10 mouse cellular contexts compared by ENCODE assay signal in the genomic region with DNA sequence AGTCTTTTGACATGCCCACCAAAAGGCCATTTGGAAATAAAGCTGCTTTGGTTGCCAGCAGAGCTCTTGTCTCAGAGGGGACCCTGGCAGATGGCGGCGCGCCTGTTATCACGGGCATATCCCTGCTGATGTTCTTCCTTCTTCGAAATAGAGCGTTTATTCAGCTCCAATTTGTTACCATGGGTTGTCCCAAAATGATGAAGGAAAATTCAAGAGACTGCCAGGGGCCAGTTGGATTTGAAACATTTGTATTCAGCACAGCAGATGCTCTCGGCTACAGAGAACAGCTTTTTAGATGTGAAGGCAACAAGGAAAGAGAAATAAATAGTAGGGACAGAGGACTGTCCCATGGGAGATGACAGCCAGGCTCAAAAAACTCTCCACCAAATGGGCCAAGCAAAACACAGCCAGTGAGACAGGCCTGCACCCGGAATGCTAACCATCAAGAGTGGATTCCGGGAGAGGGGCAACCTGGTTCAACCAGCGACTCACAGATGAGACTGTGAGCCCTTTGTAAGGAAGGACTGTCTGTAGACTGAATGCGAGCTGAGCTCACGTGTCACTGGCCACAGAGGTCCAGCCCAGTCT. TPM values are rescaled to one million over a fixed set of nuclear protein-coding genes. Genes with fewer than 3 reads are reported as not detected.
DNase-seq lines count a peak whose midpoint lies in the region; ATAC-seq and TF ChIP-seq lines count a peak whose summit lies in the region.
"Had no signal": no experiment of that assay in that cellular context is flagged by ENCODE, and none has a peak within 500 bp of the region (broad histone marks: within the 10 kb centered on the region; RNA-seq: fewer than 3 reads in every experiment).

No protein-coding gene starts in this region.

- no peak for TF ChIP-seq POLR2A in brain, embryonic 14.5 days (IDR thresholded peaks at IDR 0.05; ENCODE audit: borderline replicate concordance, extremely low read depth, insufficient read depth, insufficient read length, poor library complexity, severe bottlenecking)

- no peak overlapping the region for H3K4me3 ChIP-seq in forebrain, postnatal 0 days (ENCODE audit: low read depth, low read length)
- H3K4me3 ChIP-seq in forebrain, embryonic 10.5 days, result no peak overlapping the region
- no peak overlapping the region for H3K4me3 ChIP-seq in left cerebral cortex, adult 2 months

- no peak for TF ChIP-seq CTCF in forebrain, postnatal 0 days (IDR thresholded peaks at IDR 0.05; ENCODE audit: low read depth)
- TF ChIP-seq CTCF in brain, embryonic 14.5 days (IDR thresholded peaks at IDR 0.05; ENCODE audit: borderline replicate concordance, extremely low read depth, insufficient read depth, insufficient read length), result no peak
- no peak for TF ChIP-seq CTCF in left cerebral cortex, adult 2 months (IDR thresholded peaks at IDR 0.05)

- WGBS in forebrain, postnatal 0 days, result 55% methylated on average over 12 of the region's 12 CpGs
- WGBS in forebrain, embryonic 10.5 days, result 88% methylated on average over 12 of the region's 12 CpGs

- intact Hi-C loops in heart, postnatal 10 days (cut with DNase I), result no loop called here
- intact Hi-C loops in left cerebral cortex, adult 2 months (cut with DNase I), result no loop called here

- H3K9me3 ChIP-seq in forebrain, postnatal 0 days (ENCODE audit: low read length), result no peaks in the 10 kb centered on the region
- H3K9me3 ChIP-seq in forebrain, embryonic 10.5 days, result no peaks in the 10 kb centered on the region

- no peak overlapping the region for H3K4me2 ChIP-seq in forebrain, postnatal 0 days (ENCODE audit: low read depth)
- H3K4me2 ChIP-seq: lung, embryonic 14.5 days had no signal

- no peak overlapping the region for H3K9ac ChIP-seq in forebrain, postnatal 0 days
- H3K9ac ChIP-seq: lung, embryonic 14.5 days had no signal

- ATAC-seq in forebrain, postnatal 0 days, result peak; percentile 69

- H3K27me3 ChIP-seq in forebrain, postnatal 0 days (ENCODE audit: insufficient read depth, low read length), result no peaks in the 10 kb centered on the region
- H3K27me3 ChIP-seq in forebrain, embryonic 10.5 days (ENCODE audit: poor library complexity, severe bottlenecking), result no peaks in the 10 kb centered on the region

- H3K27ac ChIP-seq in forebrain, postnatal 0 days (ENCODE audit: low read depth, low read length), result peak overlapping the region; percentile 21; the same call in 1 of the 2 replicates
- H3K27ac ChIP-seq in forebrain, embryonic 10.5 days, result no peak overlapping the region
- peak overlapping the region; percentile 64 for H3K27ac ChIP-seq in left cerebral cortex, adult 2 months

- H3K36me3 ChIP-seq in forebrain, postnatal 0 days (ENCODE audit: insufficient read depth), result no peaks in the 10 kb centered on the region
- H3K36me3 ChIP-seq in forebrain, embryonic 10.5 days (replicated peaks), result no peaks in the 10 kb centered on the region

- peak; percentile 53 for DNase-seq in forebrain, postnatal 0 days
- no peak for DNase-seq in forebrain, embryonic 10.5 days (ENCODE audit: extremely low spot score, low spot score)
- DNase-seq in brain, embryonic 14.5 days (ENCODE audit: low read depth), result peak; percentile 70
- DNase-seq in heart, postnatal 10 days, result peak; percentile 30 to 37
- DNase-seq in left cerebral cortex, adult 2 months (ENCODE audit: extremely low spot score in 1 of 2, low spot score in 2 of 2), result peak in 1 of 2 experiments; percentile 21
- no peak for DNase-seq in spleen, adult 12 weeks (ENCODE audit: low spot score)
- no peak for DNase-seq in urinary bladder, postnatal 25 days (ENCODE audit: low spot score)
- no peak for DNase-seq in adrenal gland, postnatal 14 days
- DNase-seq: lung, embryonic 14.5 days had no signal

- no peaks in the 10 kb centered on the region; the same call in 1 of the 2 replicates for H3K4me1 ChIP-seq in forebrain, postnatal 0 days (ENCODE audit: insufficient read depth)
- 0 out of 2 replicates have a peak, but pooled peaks cover 4% of the 10 kb centered on the region for H3K4me1 ChIP-seq in forebrain, embryonic 10.5 days

RNA-seq across cellular contexts. Expression of a gene that starts 12.0 kb away (rescaled TPM):
- not detected in 2 replicates for total RNA-seq in forebrain, postnatal 0 days (2014; rRNA removed)
- 0.09 and 0.12 TPM in 2 replicates for polyA plus RNA-seq in forebrain, postnatal 0 days (2015; fragmentation: Nextera tagmentation; extraction: Ambion mirVana)
- 0.34 and 0.61 TPM in 2 replicates for polyA plus RNA-seq in forebrain, embryonic 10.5 days (2016; fragmentation: Nextera tagmentation; extraction: Ambion mirVana)
- polyA plus RNA-seq in brain, embryonic 14.5 days (2012; rRNA removed), result 0.25 TPM in 1 of 2 replicates, not detected in the other
- not detected for total RNA-seq in heart, postnatal 10 days (2021)
- total RNA-seq in left cerebral cortex, adult 2 months (2021), result under 1 TPM; 0.16 to 0.32 TPM
- not detected in 2 replicates for total RNA-seq in adrenal gland, postnatal 14 days (2021)
- polyA plus RNA-seq: intestine, embryonic 14.5 days; lung, embryonic 14.5 days had no signal

RNA-seq across cellular contexts. Expression of a gene that starts 17.3 kb away (rescaled TPM):
- 0.54 TPM in 1 of 2 replicates, not detected in the other for total RNA-seq in forebrain, postnatal 0 days (2014; rRNA removed)
- polyA plus RNA-seq in forebrain, postnatal 0 days (2015; fragmentation: Nextera tagmentation; extraction: Ambion mirVana), result 0.58 TPM in 1 of 2 replicates, not detected in the other
- polyA plus RNA-seq in forebrain, embryonic 10.5 days (2016; fragmentation: Nextera tagmentation; extraction: Ambion mirVana), result not detected in 2 replicates
- polyA plus RNA-seq in brain, embryonic 14.5 days (2012; rRNA removed), result not detected in 2 replicates
- not detected for total RNA-seq in heart, postnatal 10 days (2021)
- total RNA-seq in left cerebral cortex, adult 2 months (2021), result not detected
- not detected in 2 replicates for total RNA-seq in adrenal gland, postnatal 14 days (2021)
- polyA plus RNA-seq: intestine, embryonic 14.5 days; lung, embryonic 14.5 days had no signal

RNA-seq across cellular contexts. Expression of a gene that starts 17.4 kb away (rescaled TPM):
- total RNA-seq in forebrain, postnatal 0 days (2014; rRNA removed), result 0.14 and 0.23 TPM in 2 replicates
- polyA plus RNA-seq in forebrain, postnatal 0 days (2015; fragmentation: Nextera tagmentation; extraction: Ambion mirVana), result 0.42 and 0.96 TPM in 2 replicates
- polyA plus RNA-seq in forebrain, embryonic 10.5 days (2016; fragmentation: Nextera tagmentation; extraction: Ambion mirVana), result 0.09 TPM in 1 of 2 replicates, not detected in the other
- 0.09 and 0.26 TPM in 2 replicates for polyA plus RNA-seq in brain, embryonic 14.5 days (2012; rRNA removed)
- total RNA-seq in heart, postnatal 10 days (2021), result 10 to 100 TPM; 39.8 to 49.0 TPM
- 1 to 10 TPM in 1 of 2 experiments, under 1 TPM in 1; 0.84 to 2.1 TPM for total RNA-seq in left cerebral cortex, adult 2 months (2021)
- 3.3 and 4.1 TPM in 2 replicates for total RNA-seq in adrenal gland, postnatal 14 days (2021)
- polyA plus RNA-seq: lung, embryonic 14.5 days had no signal

RNA-seq across cellular contexts. Expression of a gene that starts 54.0 kb away (rescaled TPM):
- 2.5 and 5.3 TPM in 2 replicates for total RNA-seq in forebrain, postnatal 0 days (2014; rRNA removed)
- 2.3 and 4.0 TPM in 2 replicates for polyA plus RNA-seq in forebrain, postnatal 0 days (2015; fragmentation: Nextera tagmentation; extraction: Ambion mirVana)
- polyA plus RNA-seq in forebrain, embryonic 10.5 days (2016; fragmentation: Nextera tagmentation; extraction: Ambion mirVana), result 0.14 and 0.26 TPM in 2 replicates
- polyA plus RNA-seq in brain, embryonic 14.5 days (2012; rRNA removed), result 0.61 and 1.1 TPM in 2 replicates
- total RNA-seq in heart, postnatal 10 days (2021), result under 1 TPM; 0.69 to 0.74 TPM
- 1 to 10 TPM; 3.0 to 3.4 TPM for total RNA-seq in left cerebral cortex, adult 2 months (2021)
- total RNA-seq in adrenal gland, postnatal 14 days (2021), result 2.2 and 3.5 TPM in 2 replicates

RNA-seq across cellular contexts. Expression of a gene that starts 54.3 kb away (rescaled TPM):
- 3.8 and 4.6 TPM in 2 replicates for total RNA-seq in forebrain, postnatal 0 days (2014; rRNA removed)
- 0.49 and 1.6 TPM in 2 replicates for polyA plus RNA-seq in forebrain, postnatal 0 days (2015; fragmentation: Nextera tagmentation; extraction: Ambion mirVana)
- 0.90 and 0.97 TPM in 2 replicates for polyA plus RNA-seq in forebrain, embryonic 10.5 days (2016; fragmentation: Nextera tagmentation; extraction: Ambion mirVana)
- 2.6 and 3.9 TPM in 2 replicates for polyA plus RNA-seq in brain, embryonic 14.5 days (2012; rRNA removed)
- 10 to 100 TPM; 19.6 to 20.4 TPM for total RNA-seq in heart, postnatal 10 days (2021)
- 10 to 100 TPM in 1 of 2 experiments, 1 to 10 TPM in 1; 8.4 to 10.8 TPM for total RNA-seq in left cerebral cortex, adult 2 months (2021)
- 17.1 and 21.3 TPM in 2 replicates for total RNA-seq in adrenal gland, postnatal 14 days (2021)

Comparison
In these comparisons a context has a peak if more than half of its experiments do, and no peak if none do; other contexts are left out.
1. DNase-seq: peak in forebrain, postnatal 0 days (single experiment), brain, embryonic 14.5 days (single experiment) and heart, postnatal 10 days (2 of 2); none in forebrain, embryonic 10.5 days (single experiment), spleen, adult 12 weeks (single experiment), urinary bladder, postnatal 25 days (single experiment) and adrenal gland, postnatal 14 days (single experiment).